Mouse (Mus musculus): ENCODE results near the gene D6Ertd527e. TPM values are rescaled to one million over a fixed set of nuclear protein-coding genes. Genes with fewer than 3 reads are reported as not detected.
A peak's percentile ranks its signal among the peaks of the same experiment; 100 is the strongest.
"Not testable (repeated sequence)": the region's sequence is repeated elsewhere in the genome, so short reads cannot be mapped to it uniquely, and the experiment has no call there.

Gene D6Ertd527e
- polyA plus RNA-seq, 1 experiment from 2014 or later: not detected

DNA sequence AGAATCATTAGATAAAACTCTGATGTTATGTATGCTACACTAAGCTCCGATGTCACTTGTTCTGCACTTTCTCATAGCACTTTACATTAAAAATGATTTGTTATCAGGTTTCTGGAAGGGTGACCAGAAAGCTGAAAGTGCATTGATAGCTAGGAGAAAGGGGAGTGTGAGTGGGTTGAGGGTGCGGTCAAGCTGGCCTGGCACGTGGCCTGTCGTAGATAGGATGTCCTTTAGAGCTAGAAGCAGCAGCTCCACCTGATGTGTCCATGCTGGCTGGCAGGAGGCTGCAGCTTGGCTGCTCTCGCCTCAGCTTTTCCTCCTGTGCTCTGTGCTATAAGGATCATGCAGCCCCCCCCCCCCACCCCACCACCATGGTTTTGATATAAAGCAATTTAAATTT is 12.1 kb upstream of the D6Ertd527e start:
- H3K9me3 ChIP-seq (ENCODE audit: low read length): no peaks in the 10 kb centered on the region
- no peak overlapping the region for H3K9ac ChIP-seq (replicated peaks)
- H3K36me3 ChIP-seq (replicated peaks; ENCODE audit: insufficient read depth, low read length): peaks cover 18% of the 10 kb centered on the region
- H3K4me1 ChIP-seq (ENCODE audit: insufficient read depth): no peaks in the 10 kb centered on the region
- DNase-seq (no peak), ATAC-seq (no peak)
- TF ChIP-seq EP300 (IDR thresholded peaks at IDR 0.05; ENCODE audit: low read depth) (no peak), CTCF (IDR thresholded peaks at IDR 0.05; ENCODE audit: low read depth) (no peak)
- H3K27me3 ChIP-seq (ENCODE audit: insufficient read depth, low read length): no peaks in the 10 kb centered on the region
- H3K27ac ChIP-seq (ENCODE audit: low read depth): no peak overlapping the region
- WGBS (ENCODE audit: insufficient replicate concordance): 54% methylated on average over 5 of the region's 5 CpGs
- no peak overlapping the region for H3K4me2 ChIP-seq (ENCODE audit: low read depth, low read length)
- H3K4me3 ChIP-seq (ENCODE audit: low read depth, low read length): no peak overlapping the region

DNA sequence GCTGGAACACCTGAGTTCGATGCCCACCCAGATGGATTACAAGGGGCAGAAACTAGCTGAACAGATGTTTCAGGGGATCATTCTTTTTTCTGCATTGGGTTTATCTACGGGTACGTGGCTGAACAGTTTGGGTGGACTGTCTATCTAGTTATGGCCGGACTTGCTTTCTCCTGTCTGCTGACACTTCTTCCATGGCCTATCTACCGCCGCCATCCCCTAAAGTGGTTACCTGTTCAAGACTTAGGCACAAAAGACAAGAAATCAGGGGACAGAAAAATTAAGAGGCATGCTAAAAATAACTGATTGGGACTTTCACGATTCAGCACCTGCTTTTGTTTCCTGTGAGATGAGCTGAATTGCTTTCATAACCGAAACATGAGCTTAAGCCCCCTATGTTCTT is 10.9 kb upstream of the D6Ertd527e start:
- 77% methylated on average over 8 of the region's 8 CpGs for WGBS (ENCODE audit: insufficient replicate concordance)
- not testable (repeated sequence) for H3K36me3 ChIP-seq (replicated peaks; ENCODE audit: insufficient read depth, low read length); H3K4me3 ChIP-seq (ENCODE audit: low read depth, low read length); ATAC-seq; H3K4me2 ChIP-seq (ENCODE audit: low read depth, low read length); H3K27ac ChIP-seq (ENCODE audit: low read depth); DNase-seq; H3K4me1 ChIP-seq (ENCODE audit: insufficient read depth); H3K27me3 ChIP-seq (ENCODE audit: insufficient read depth, low read length); H3K9ac ChIP-seq (replicated peaks); H3K9me3 ChIP-seq (ENCODE audit: low read length)

DNA sequence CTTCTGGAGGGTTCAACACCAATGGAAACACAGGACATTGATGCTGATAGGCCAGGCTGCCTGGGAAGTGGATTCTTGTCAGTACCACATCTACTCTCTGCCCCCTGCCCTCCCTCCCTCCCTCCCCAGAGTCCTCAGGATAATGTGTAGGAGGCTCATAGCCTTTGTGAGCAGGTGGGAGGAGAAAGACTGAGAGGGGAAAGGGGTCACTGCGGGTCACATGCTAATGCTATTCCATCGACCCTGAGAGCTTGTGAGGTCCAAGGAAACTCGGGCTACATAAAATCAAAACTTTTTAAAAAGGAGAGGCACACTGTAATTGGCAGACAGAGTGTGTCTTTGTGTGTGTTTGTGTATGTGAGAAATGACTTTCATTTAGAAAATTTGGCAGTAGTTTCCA is 5.3 kb upstream of the D6Ertd527e start:
- Histone ChIP-seq H3K4me1 (ENCODE audit: insufficient read depth) (peaks cover 3% of the 10 kb centered on the region; the same call in 1 of the 2 replicates), H3K27ac (ENCODE audit: low read depth) (no peak overlapping the region), H3K4me3 (ENCODE audit: low read depth, low read length) (no peak overlapping the region), H3K36me3 (replicated peaks; ENCODE audit: insufficient read depth, low read length) (no peaks in the 10 kb centered on the region), H3K9ac (replicated peaks) (no peak overlapping the region), H3K27me3 (ENCODE audit: insufficient read depth, low read length) (no peaks in the 10 kb centered on the region), H3K4me2 (ENCODE audit: low read depth, low read length) (no peak overlapping the region), H3K9me3 (ENCODE audit: low read length) (no peaks in the 10 kb centered on the region)
- no peak for ATAC-seq
- TF ChIP-seq EP300 (IDR thresholded peaks at IDR 0.05; ENCODE audit: low read depth): no peak
- no peak for TF ChIP-seq CTCF (IDR thresholded peaks at IDR 0.05; ENCODE audit: low read depth)
- no peak for DNase-seq
- WGBS (ENCODE audit: insufficient replicate concordance): 46% methylated on average over 3 of the region's 3 CpGs

DNA sequence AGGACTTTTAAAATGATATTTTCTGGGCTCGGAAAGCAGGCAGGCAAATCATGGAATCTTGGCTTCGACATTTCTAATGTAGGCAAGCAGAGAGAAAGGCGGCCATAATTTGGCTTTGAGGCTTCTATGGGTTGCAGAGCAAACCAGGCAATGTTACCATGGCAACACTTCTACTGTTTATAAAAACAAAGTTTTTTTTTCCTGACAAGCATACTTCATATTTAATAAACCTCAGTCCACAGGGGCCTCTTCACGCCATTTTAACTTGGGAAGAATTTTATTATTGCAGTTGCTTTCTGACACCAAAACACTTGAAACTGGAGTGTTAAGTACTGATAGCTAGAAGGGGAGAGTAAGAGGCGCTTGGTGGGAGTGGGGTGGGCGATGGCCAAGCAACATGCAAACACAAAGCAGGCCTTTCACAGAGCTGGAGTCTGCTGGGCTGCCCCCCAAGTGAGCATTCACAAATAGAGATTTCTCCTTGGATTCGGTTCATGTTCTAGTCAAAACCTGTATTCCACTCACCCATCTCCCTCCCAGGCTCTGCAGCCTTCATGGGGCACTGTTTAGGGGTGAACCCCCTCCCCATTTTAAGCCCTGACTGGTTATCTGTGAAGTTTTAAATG is 4.8 kb upstream of the D6Ertd527e start:
- Histone ChIP-seq H3K27ac (ENCODE audit: low read depth) (no peak overlapping the region), H3K36me3 (replicated peaks; ENCODE audit: insufficient read depth, low read length) (no peaks in the 10 kb centered on the region), H3K9ac (replicated peaks) (no peak overlapping the region), H3K4me3 (ENCODE audit: low read depth, low read length) (no peak overlapping the region), H3K4me1 (ENCODE audit: insufficient read depth) (peaks cover 3% of the 10 kb centered on the region; the same call in 1 of the 2 replicates), H3K4me2 (ENCODE audit: low read depth, low read length) (no peak overlapping the region), H3K27me3 (ENCODE audit: insufficient read depth, low read length) (no peaks in the 10 kb centered on the region), H3K9me3 (ENCODE audit: low read length) (no peaks in the 10 kb centered on the region)
- WGBS (ENCODE audit: insufficient replicate concordance): 63% methylated on average over 7 of the region's 7 CpGs
- DNase-seq (no peak), ATAC-seq (no peak)
- TF ChIP-seq EP300 (IDR thresholded peaks at IDR 0.05; ENCODE audit: low read depth) (no peak), CTCF (IDR thresholded peaks at IDR 0.05; ENCODE audit: low read depth) (no peak)

DNA sequence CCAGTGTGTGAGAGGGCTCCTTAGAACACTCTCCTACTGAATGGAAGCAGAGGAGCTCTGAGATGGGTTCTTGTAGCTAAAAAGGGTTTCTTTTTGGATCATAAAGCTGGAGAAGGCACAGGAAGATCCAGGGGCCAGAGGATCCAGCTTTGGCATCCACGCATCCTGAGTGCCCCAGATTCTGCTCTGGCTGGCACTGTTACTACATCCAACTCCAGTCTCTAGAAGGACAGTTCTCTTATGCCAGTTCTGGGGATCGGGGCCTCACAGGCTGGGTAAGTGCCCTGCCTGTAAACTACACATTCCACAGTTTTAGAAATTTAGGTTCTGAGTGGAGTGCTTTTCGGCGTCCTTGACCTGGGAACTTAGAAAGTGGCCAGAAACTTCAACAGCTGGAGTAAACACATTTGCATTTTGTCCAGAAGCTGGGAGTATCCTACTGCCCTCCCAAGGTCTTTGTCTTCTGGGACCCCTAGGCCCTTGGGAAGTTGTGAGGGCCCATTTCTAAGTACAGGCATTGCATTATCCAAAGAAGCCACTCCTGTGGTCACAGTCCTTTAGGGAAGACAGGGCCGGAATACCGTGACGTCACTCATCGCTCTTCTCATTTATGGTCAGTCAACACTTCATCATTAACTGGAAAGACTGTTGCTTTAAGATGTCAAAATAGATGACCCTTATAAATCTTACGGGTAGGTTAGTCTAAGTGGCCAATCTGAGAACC is 4.1 kb upstream of the D6Ertd527e start:
- ATAC-seq (no peak), DNase-seq (no peak)
- Histone ChIP-seq H3K4me1 (ENCODE audit: insufficient read depth) (peaks cover 3% of the 10 kb centered on the region; the same call in 1 of the 2 replicates), H3K4me3 (ENCODE audit: low read depth, low read length) (no peak overlapping the region), H3K27ac (ENCODE audit: low read depth) (no peak overlapping the region), H3K9me3 (ENCODE audit: low read length) (no peaks in the 10 kb centered on the region), H3K4me2 (ENCODE audit: low read depth, low read length) (no peak overlapping the region), H3K36me3 (replicated peaks; ENCODE audit: insufficient read depth, low read length) (no peaks in the 10 kb centered on the region), H3K27me3 (ENCODE audit: insufficient read depth, low read length) (no peaks in the 10 kb centered on the region), H3K9ac (replicated peaks) (no peak overlapping the region)
- no peak for TF ChIP-seq EP300 (IDR thresholded peaks at IDR 0.05; ENCODE audit: low read depth)
- TF ChIP-seq CTCF (IDR thresholded peaks at IDR 0.05; ENCODE audit: low read depth): no peak
- 87% methylated on average over 9 of the region's 9 CpGs for WGBS (ENCODE audit: insufficient replicate concordance)

DNA sequence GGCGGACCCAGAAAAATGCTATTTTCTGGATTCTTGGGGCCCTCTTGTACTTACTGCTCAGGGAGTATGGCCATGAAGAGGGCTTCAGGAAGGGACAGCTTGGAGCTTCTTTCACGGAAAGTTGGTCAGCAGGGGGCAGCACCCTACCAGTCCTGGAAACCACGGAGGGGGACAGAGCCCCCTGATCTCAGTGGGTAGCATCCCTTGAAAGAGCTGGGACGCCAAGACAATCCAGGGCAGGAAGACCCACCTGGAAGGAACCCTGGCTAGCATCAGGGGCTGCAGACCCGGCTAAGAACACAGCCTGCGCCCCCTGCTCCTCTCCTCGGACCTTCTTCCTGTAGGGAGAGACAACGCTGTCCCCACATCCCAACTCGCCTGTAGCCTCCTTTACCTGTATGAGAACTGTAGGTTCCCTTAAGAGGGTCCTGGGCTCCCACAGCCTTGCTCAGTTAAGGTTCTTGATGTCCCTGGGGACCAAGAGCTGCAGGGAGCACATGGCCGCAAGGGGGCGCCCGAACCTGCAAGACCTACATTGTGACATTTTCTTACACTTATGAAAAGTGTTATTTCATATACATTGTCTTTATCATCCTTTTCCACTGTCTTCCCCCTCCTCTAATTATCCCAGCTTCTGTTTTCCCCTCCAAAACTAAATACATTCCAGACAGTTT is 3.1 kb upstream of the D6Ertd527e start:
- peak; percentile 89 for DNase-seq
- H3K4me3 ChIP-seq (ENCODE audit: low read depth, low read length): no peak overlapping the region

More for the DNA sequence above, 3.1 kb upstream of the D6Ertd527e start:
- TF ChIP-seq CTCF (IDR thresholded peaks at IDR 0.05; ENCODE audit: low read depth) (peak; percentile 87), EP300 (IDR thresholded peaks at IDR 0.05; ENCODE audit: low read depth) (no peak)
- peak; percentile 57 for ATAC-seq
- H3K27ac ChIP-seq (ENCODE audit: low read depth): no peak overlapping the region
- H3K27me3 ChIP-seq (ENCODE audit: insufficient read depth, low read length): no peaks in the 10 kb centered on the region
- WGBS (ENCODE audit: insufficient replicate concordance): 7% methylated on average over 12 of the region's 12 CpGs
- H3K36me3 ChIP-seq (replicated peaks; ENCODE audit: insufficient read depth, low read length): no peaks in the 10 kb centered on the region
- H3K4me2 ChIP-seq (ENCODE audit: low read depth, low read length): peak overlapping the region; percentile 53
- H3K9ac ChIP-seq (replicated peaks): no peak overlapping the region
- H3K9me3 ChIP-seq (ENCODE audit: low read length): no peaks in the 10 kb centered on the region
- H3K4me1 ChIP-seq (ENCODE audit: insufficient read depth): peaks cover 3% of the 10 kb centered on the region; the same call in 1 of the 2 replicates

Measured in liver, postnatal 0 days (tissue).